Mouse (Mus musculus) stomach, postnatal 0 days (tissue): Measurements from ENCODE around the gene Pard6b.

Experiments
- CTCF ChIP-seq: IDR thresholded peaks from 2 replicates; pipeline ENCODE4 v1.5.1; 2016; ENCODE audit warnings: antibody characterized with exemption, low read depth, mild to moderate bottlenecking, moderate library complexity
- EP300 ChIP-seq: optimal IDR thresholded peaks from 2 replicates; pipeline ENCODE3; 2016; ENCODE audit warnings: antibody characterized with exemption

DNA sequence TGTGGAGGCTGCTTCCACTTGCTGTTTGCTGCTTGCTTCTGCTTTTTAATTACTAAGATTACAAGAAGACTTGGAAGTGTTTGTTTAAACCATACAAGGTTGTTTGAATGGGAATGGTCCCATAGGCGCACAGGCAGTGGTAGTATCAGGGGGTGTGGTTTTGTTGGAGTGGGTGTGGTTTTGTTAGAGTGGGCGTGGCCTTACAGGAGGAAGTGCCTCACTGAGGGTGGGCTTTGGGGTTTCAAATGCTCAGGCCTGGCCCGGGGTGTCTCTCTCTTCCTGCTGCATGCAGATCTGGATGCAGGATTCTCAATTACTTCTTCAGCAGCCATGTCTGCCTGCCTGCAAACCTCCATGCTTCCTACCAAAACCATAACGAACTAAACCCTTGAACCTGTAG, 40.1 kb downstream of the Pard6b start:
- TF ChIP-seq EP300 (no peak), CTCF (no peak)
